Mouse (Mus musculus): ENCODE measurements around the gene Cend1. TPM values are rescaled to one million over a fixed set of nuclear protein-coding genes. Genes with fewer than 3 reads are reported as not detected.

Cend1 gene
- total and polyA plus RNA-seq, 2 experiments from 2014 or later: 0.27 to 1.8 TPM

DNA sequence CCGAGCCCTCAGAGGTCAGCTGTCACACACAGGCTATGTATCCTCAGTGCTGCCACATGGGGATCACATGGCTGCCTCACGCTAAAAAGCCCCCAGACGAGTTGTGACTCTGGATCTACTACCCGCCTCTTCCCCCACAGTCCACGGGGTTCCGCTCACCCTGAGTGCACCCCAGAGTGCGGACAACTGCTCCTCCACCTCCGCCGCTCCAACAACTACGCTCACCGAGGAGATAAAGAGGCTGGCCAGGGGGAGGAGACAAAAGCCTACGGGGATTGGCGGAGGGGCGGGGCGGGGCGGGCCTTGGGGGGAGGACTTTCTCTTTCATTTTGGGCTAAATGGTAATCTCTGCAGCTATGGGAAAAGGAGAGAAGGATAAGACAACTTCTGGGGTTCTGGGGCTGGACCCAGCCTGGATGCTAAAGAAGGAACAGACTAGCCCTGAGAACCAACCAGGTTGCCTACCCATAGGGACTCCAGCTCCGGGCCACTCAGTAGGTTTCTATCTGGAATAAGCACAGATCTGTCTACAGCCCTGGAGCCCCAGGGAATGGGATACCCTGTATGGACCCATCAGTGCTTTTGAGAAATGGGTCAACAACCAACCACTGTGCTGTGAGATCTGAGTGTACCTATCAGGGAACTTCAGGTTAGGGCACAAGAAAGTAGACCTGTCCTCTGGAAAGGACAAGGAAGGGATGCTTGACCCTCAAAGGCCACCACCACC is 6.0 kb upstream of the Cend1 start:
- Histone ChIP-seq H3K4me2 (ENCODE audit: low read depth, low read length) (peak overlapping the region; percentile 88), H3K4me3 (ENCODE audit: low read depth, low read length) (peak overlapping the region; percentile 59), H3K27ac (ENCODE audit: low read depth) (peak overlapping the region; percentile 52), H3K27me3 (ENCODE audit: control insufficient read depth, insufficient read depth, low read length) (no peaks in the 10 kb centered on the region), H3K9ac (replicated peaks; ENCODE audit: low read depth, low read length) (peak overlapping the region; percentile 47), H3K36me3 (replicated peaks; ENCODE audit: control insufficient read depth, insufficient read depth, low read length) (peaks cover 19% of the 10 kb centered on the region), H3K4me1 (ENCODE audit: control insufficient read depth, insufficient read depth) (peaks cover 23% of the 10 kb centered on the region), H3K9me3 (replicated peaks; ENCODE audit: control insufficient read depth, low read length) (no peaks in the 10 kb centered on the region)
- no peak for TF ChIP-seq EP300 (IDR thresholded peaks at IDR 0.05; ENCODE audit: low read depth)
- no peak for TF ChIP-seq CTCF (IDR thresholded peaks at IDR 0.05; ENCODE audit: low read depth)
- WGBS: 3% methylated on average over 17 of the region's 17 CpGs
- ATAC-seq (ENCODE audit: insufficient read depth, low read depth) (peak; percentile 18; the same call in 1 of the 2 replicates), DNase-seq (ENCODE audit: low spot score) (peak; percentile 63)

DNA sequence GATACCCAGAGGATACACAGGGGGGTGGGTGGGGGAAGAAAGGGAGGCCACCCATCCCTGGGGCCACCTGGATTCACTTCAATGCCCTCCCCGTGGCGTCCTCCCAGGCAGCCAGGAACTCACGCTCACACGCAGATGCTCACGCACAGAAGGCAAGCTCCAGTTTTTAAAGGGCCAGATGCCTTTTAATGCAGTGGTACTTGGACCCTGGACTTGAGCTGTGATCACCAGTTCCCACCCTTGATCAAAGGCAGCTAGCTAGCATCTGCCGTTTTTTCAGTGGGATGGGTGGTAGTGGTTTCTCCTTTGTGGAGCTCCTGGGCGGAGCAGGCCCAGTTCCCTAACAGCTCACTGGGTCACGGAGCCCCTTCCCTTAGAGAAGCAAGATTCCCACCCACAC is 5.2 kb upstream of the Cend1 start:
- Histone ChIP-seq H3K4me2 (ENCODE audit: low read depth, low read length) (peak overlapping the region; percentile 88), H3K9ac (replicated peaks; ENCODE audit: low read depth, low read length) (peak overlapping the region; percentile 47), H3K9me3 (replicated peaks; ENCODE audit: control insufficient read depth, low read length) (no peaks in the 10 kb centered on the region), H3K4me1 (ENCODE audit: control insufficient read depth, insufficient read depth) (peaks cover 23% of the 10 kb centered on the region), H3K4me3 (ENCODE audit: low read depth, low read length) (peak overlapping the region; percentile 59), H3K36me3 (replicated peaks; ENCODE audit: control insufficient read depth, insufficient read depth, low read length) (peaks cover 20% of the 10 kb centered on the region), H3K27me3 (ENCODE audit: control insufficient read depth, insufficient read depth, low read length) (no peaks in the 10 kb centered on the region), H3K27ac (ENCODE audit: low read depth) (peak overlapping the region; percentile 52)
- ATAC-seq (ENCODE audit: insufficient read depth, low read depth) (no peak), DNase-seq (ENCODE audit: low spot score) (no peak)
- TF ChIP-seq CTCF (IDR thresholded peaks at IDR 0.05; ENCODE audit: low read depth) (no peak), EP300 (IDR thresholded peaks at IDR 0.05; ENCODE audit: low read depth) (no peak)
- WGBS: 19% methylated on average over 8 of the region's 8 CpGs

DNA sequence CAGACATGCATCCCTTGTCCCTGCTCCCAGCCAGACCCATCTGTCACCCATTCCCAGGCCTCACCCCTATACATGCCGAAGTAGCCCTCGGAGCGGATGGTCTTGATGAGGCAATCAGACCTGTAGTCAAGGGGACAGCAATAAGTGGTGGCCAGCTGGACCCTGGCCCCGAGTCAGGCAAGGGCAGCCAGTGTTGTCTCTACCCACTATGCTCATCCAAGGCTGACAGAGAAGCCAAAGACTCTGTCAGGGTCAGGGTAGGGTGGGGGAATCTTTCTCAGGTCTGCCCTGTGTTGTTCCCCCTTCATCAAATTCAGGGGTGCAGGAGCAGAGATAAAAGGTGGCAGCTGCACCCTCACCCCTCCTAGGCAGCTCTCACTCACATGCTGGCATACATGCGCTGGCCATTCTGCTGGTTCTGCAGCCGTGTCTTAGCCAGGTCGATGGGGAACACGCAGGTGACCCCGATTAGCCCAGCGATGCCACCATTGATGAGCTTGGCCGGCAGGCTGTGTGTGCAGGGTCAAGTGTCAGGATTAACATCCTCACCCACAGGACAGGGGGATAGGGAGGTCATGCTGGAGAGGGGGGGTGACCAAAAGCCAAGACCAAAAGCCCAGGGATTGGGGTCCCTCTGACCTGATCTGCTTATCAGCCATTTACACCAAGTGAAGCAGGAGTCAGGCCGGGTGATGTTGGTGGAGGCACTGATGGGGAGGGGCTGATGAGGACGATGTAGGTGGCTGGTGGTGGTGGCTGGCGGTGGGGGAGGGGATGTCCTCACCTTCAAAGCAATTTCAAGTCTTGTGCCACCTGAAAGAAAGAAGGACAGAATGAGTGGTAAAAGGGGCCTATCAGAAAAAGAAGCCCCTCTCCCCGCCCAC is 4.5 kb upstream of the Cend1 start:
- ATAC-seq (ENCODE audit: insufficient read depth, low read depth) (no peak), DNase-seq (ENCODE audit: low spot score) (no peak)
- Histone ChIP-seq H3K4me1 (ENCODE audit: control insufficient read depth, insufficient read depth) (peaks cover 27% of the 10 kb centered on the region), H3K4me2 (ENCODE audit: low read depth, low read length) (peak overlapping the region; percentile 88), H3K36me3 (replicated peaks; ENCODE audit: control insufficient read depth, insufficient read depth, low read length) (peaks cover 20% of the 10 kb centered on the region), H3K27me3 (ENCODE audit: control insufficient read depth, insufficient read depth, low read length) (no peaks in the 10 kb centered on the region), H3K4me3 (ENCODE audit: low read depth, low read length) (peak overlapping the region; percentile 59), H3K9ac (replicated peaks; ENCODE audit: low read depth, low read length) (peak overlapping the region; percentile 27; the same call in 1 of the 2 replicates), H3K27ac (ENCODE audit: low read depth) (no peak overlapping the region), H3K9me3 (replicated peaks; ENCODE audit: control insufficient read depth, low read length) (no peaks in the 10 kb centered on the region)
- TF ChIP-seq CTCF (IDR thresholded peaks at IDR 0.05; ENCODE audit: low read depth) (no peak), EP300 (IDR thresholded peaks at IDR 0.05; ENCODE audit: low read depth) (no peak)
- WGBS: 81% methylated on average over 15 of the region's 15 CpGs

DNA sequence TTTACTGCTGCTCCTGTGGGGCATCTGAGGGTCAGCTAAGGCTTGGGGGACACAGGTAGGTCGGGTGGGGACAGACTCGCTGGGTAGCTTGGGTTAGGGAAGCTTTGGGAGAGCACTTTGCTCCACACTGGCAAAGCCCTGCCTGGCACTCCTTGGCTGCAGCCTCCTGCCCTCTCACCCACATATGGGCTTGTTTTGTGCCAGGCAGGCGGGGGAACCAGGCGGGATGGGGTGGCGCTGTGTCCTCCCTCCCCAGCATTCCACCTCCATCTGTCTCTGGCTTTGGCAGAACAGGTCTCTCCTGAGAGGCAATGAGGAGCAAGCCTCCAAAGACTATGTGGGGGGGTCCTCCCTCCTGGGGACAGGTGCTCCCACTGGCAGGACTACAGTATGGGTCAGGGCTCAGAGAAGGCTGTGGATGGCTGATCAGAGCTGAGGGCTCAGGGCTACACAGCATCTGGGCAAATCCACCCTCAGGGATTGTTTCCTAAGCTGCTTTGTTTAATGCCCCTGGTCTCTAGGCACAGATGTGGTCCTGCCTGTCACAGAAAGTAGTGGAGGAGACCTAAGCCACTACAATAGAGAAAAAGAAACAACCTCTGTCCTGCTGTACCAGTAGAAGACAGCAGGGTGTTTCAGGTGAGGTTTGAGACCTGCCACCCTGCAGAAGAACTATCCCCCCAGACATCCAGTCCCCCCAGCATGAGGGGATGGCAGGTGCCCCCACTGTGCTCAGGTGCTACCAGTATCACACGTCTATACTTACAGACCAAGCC is 3.6 kb upstream of the Cend1 start:
- H3K4me2 ChIP-seq (ENCODE audit: low read depth, low read length): no peak overlapping the region
- H3K4me1 ChIP-seq (ENCODE audit: control insufficient read depth, insufficient read depth): peaks cover 28% of the 10 kb centered on the region
- no peak overlapping the region for H3K9ac ChIP-seq (replicated peaks; ENCODE audit: low read depth, low read length)
- no peaks in the 10 kb centered on the region for H3K27me3 ChIP-seq (ENCODE audit: control insufficient read depth, insufficient read depth, low read length)
- no peak for TF ChIP-seq CTCF (IDR thresholded peaks at IDR 0.05; ENCODE audit: low read depth)
- TF ChIP-seq EP300 (IDR thresholded peaks at IDR 0.05; ENCODE audit: low read depth): no peak
- DNase-seq (ENCODE audit: low spot score) (no peak), ATAC-seq (ENCODE audit: insufficient read depth, low read depth) (no peak)
- H3K27ac ChIP-seq (ENCODE audit: low read depth): peak overlapping the region; percentile 3; the same call in 1 of the 2 replicates
- peaks cover 20% of the 10 kb centered on the region for H3K36me3 ChIP-seq (replicated peaks; ENCODE audit: control insufficient read depth, insufficient read depth, low read length)
- no peaks in the 10 kb centered on the region for H3K9me3 ChIP-seq (replicated peaks; ENCODE audit: control insufficient read depth, low read length)
- WGBS: 76% methylated on average over 6 of the region's 6 CpGs
- no peak overlapping the region for H3K4me3 ChIP-seq (ENCODE audit: low read depth, low read length)

DNA sequence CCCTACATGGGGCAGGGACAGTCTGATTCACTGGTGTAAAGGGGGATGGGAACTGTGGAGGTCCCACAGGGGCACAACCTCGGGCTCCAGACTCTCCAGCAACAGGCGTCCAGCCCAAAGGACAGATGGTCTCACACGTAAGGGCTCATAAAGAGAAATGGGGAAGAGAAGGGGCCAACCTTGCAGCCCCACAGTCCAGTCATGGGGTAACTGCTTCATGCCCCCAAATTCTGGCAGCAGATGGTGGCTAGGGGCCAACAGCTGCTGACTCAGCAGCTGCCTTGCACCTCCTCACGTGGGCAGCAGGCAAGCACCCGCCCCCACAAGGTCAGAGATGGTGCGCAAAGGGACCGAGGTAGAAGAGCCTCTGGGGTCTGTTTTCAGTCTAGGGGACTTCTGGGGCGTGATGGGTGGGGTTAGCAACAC is 2.9 kb upstream of the Cend1 start:
- TF ChIP-seq CTCF (IDR thresholded peaks at IDR 0.05; ENCODE audit: low read depth) (no peak), EP300 (IDR thresholded peaks at IDR 0.05; ENCODE audit: low read depth) (no peak)
- H3K4me3 ChIP-seq (ENCODE audit: low read depth, low read length): no peak overlapping the region
- no peak overlapping the region for H3K27ac ChIP-seq (ENCODE audit: low read depth)
- H3K9me3 ChIP-seq (replicated peaks; ENCODE audit: control insufficient read depth, low read length): no peaks in the 10 kb centered on the region
- peaks cover 28% of the 10 kb centered on the region for H3K4me1 ChIP-seq (ENCODE audit: control insufficient read depth, insufficient read depth)
- H3K4me2 ChIP-seq (ENCODE audit: low read depth, low read length): no peak overlapping the region
- DNase-seq (ENCODE audit: low spot score): no peak
- 73% methylated on average over 8 of the region's 8 CpGs for WGBS
- no peaks in the 10 kb centered on the region for H3K27me3 ChIP-seq (ENCODE audit: control insufficient read depth, insufficient read depth, low read length)
- no peak for ATAC-seq (ENCODE audit: insufficient read depth, low read depth)
- H3K36me3 ChIP-seq (replicated peaks; ENCODE audit: control insufficient read depth, insufficient read depth, low read length): peaks cover 20% of the 10 kb centered on the region
- no peak overlapping the region for H3K9ac ChIP-seq (replicated peaks; ENCODE audit: low read depth, low read length)
